Mouse (Mus musculus) MEL (cell line): ENCODE data around the gene Gab2. TPM values are rescaled to one million over a fixed set of nuclear protein-coding genes. Genes with fewer than 3 reads are reported as not detected.

Source experiments
- DNase-seq: peaks from one replicate; pipeline ENCODE4 v3.0.0; 2011; ENCODE audit warnings: low read depth, low spot score
- H3K27ac ChIP-seq: 2 replicates; pipeline ENCODE4 v1.5.1; 2012; ENCODE audit warnings: low read depth, mild to moderate bottlenecking, control low read depth, low read length, moderate library complexity; ENCODE audit not compliant: control insufficient read depth
- H3K27me3 ChIP-seq, 2 experiments: fragments of 150-350 bp in 1 of 2; sonication (generic) in 1 of 2; 2 replicates each; pipeline ENCODE4 v1.6.1; 2012; ENCODE audit warnings: low read length in 2 of 2, mild to moderate bottlenecking in 2 of 2, improper control_type of control experiment in 1 of 2, moderate library complexity in 1 of 2; ENCODE audit not compliant: insufficient read depth in 2 of 2, control insufficient read depth in 1 of 2
- H3K36me3 ChIP-seq, 2 experiments: 2 replicates each; pipeline ENCODE4 v1.6.1; 2012 to 2014; ENCODE audit warnings: low read length in 2 of 2, improper control_type of control experiment in 1 of 2, inconsistent platforms in 1 of 2, mild to moderate bottlenecking in 1 of 2; ENCODE audit not compliant: insufficient read depth in 2 of 2, control insufficient read depth in 1 of 2
- H3K4me1 ChIP-seq, 2 experiments: fragments of 150-350 bp in 1 of 2; sonication (generic) in 1 of 2; 2 replicates each; pipeline ENCODE4 v1.6.1; 2012; ENCODE audit warnings: low read length in 2 of 2, improper control_type of control experiment in 1 of 2, mild to moderate bottlenecking in 1 of 2; ENCODE audit not compliant: insufficient read depth in 2 of 2, control insufficient read depth in 1 of 2
- H3K4me3 ChIP-seq, 2 experiments: fragments of 150-350 bp in 1 of 2; sonication (generic) in 1 of 2; 2 replicates each; pipeline ENCODE4 v1.5.1; 2012; ENCODE audit warnings: low read depth in 2 of 2, low read length in 2 of 2, mild to moderate bottlenecking in 2 of 2, moderate library complexity in 2 of 2, control low read depth in 1 of 2, improper control_type of control experiment in 1 of 2; ENCODE audit not compliant: control insufficient read depth in 1 of 2, insufficient read depth in 1 of 2
- H3K79me2 ChIP-seq: 2 replicates; pipeline ENCODE4 v1.6.1; 2012; ENCODE audit warnings: mild to moderate bottlenecking, low read length, moderate library complexity; ENCODE audit not compliant: control insufficient read depth, poor library complexity, insufficient read depth
- H3K9ac ChIP-seq: 2 replicates; pipeline ENCODE4 v1.6.1; 2012; ENCODE audit warnings: low read depth, mild to moderate bottlenecking, control low read depth, low read length, moderate library complexity; ENCODE audit not compliant: control insufficient read depth, poor library complexity, severe bottlenecking
- H3K9me3 ChIP-seq: fragments of 150-350 bp; sonication (generic); replicated peaks from 2 replicates; pipeline ENCODE4 v1.6.1; 2012; ENCODE audit warnings: mild to moderate bottlenecking, low read length, improper control_type of control experiment, moderate library complexity; ENCODE audit not compliant: insufficient read depth
- CHD1 ChIP-seq: IDR thresholded peaks from 2 replicates; pipeline ENCODE4 v1.6.1; 2012; ENCODE audit warnings: low read depth, mild to moderate bottlenecking, inconsistent platforms, low read length, improper control_type of control experiment
- CHD2 ChIP-seq: IDR thresholded peaks from 2 replicates; pipeline ENCODE4 v1.6.1; 2011; ENCODE audit warnings: low read length, improper control_type of control experiment
- CTCF ChIP-seq, 3 experiments: IDR thresholded peaks in 2 of 3; conservative IDR thresholded peaks in 1 of 3; 2 replicates each; pipeline ENCODE4 v1.5.1; 2011 to 2012; ENCODE audit warnings: low read length in 3 of 3, low read depth in 2 of 3, mild to moderate bottlenecking in 2 of 3, improper control_type of control experiment in 1 of 3, inconsistent platforms in 1 of 3, mixed read lengths in 1 of 3, moderate library complexity in 1 of 3; ENCODE audit not compliant: control insufficient read depth in 1 of 3, insufficient read depth in 1 of 3, poor library complexity in 1 of 3, severe bottlenecking in 1 of 3
- E2F4 ChIP-seq: IDR thresholded peaks from 2 replicates; pipeline ENCODE4 v1.6.1; 2011; ENCODE audit warnings: low read depth, low read length, improper control_type of control experiment, borderline replicate concordance
- ELF1 ChIP-seq: IDR thresholded peaks from 2 replicates; pipeline ENCODE4 v1.6.1; 2014; ENCODE audit warnings: low read depth, mild to moderate bottlenecking, inconsistent platforms, low read length, improper control_type of control experiment, moderate library complexity
- ETS1 ChIP-seq: IDR thresholded peaks from 2 replicates; pipeline ENCODE4 v1.6.1; 2012; ENCODE audit warnings: low read depth, mild to moderate bottlenecking, inconsistent platforms, low read length, improper control_type of control experiment, moderate library complexity
- HCFC1 ChIP-seq: IDR thresholded peaks from 2 replicates; pipeline ENCODE4 v1.6.1; 2012; ENCODE audit warnings: low read depth, mild to moderate bottlenecking, inconsistent platforms, low read length, improper control_type of control experiment, moderate library complexity
- JUND ChIP-seq: IDR thresholded peaks from 2 replicates; pipeline ENCODE4 v1.6.1; 2011; ENCODE audit warnings: low read depth, mild to moderate bottlenecking, improper control_type of control experiment, low read length
- KAT2A ChIP-seq: conservative IDR thresholded peaks from 2 replicates; pipeline ENCODE4 v1.6.1; 2012; ENCODE audit warnings: low read depth, low read length, improper control_type of control experiment, inconsistent platforms
- MAFK ChIP-seq: IDR thresholded peaks from 2 replicates; pipeline ENCODE4 v1.6.1; 2011; ENCODE audit warnings: low read depth, mild to moderate bottlenecking, low read length, improper control_type of control experiment, borderline replicate concordance
- MAX ChIP-seq: IDR thresholded peaks from 2 replicates; pipeline ENCODE4 v1.6.1; 2011; ENCODE audit warnings: low read length, improper control_type of control experiment
- MAZ ChIP-seq: IDR thresholded peaks from 2 replicates; pipeline ENCODE4 v1.6.1; 2012; ENCODE audit warnings: low read depth, mild to moderate bottlenecking, inconsistent platforms, low read length, improper control_type of control experiment
- MXI1 ChIP-seq: IDR thresholded peaks from 2 replicates; pipeline ENCODE4 v1.6.1; 2011; ENCODE audit warnings: mild to moderate bottlenecking, low read depth, low read length, improper control_type of control experiment
- MYB ChIP-seq: IDR thresholded peaks from 2 replicates; pipeline ENCODE4 v1.6.1; 2011; ENCODE audit warnings: mild to moderate bottlenecking, low read depth, low read length, improper control_type of control experiment
- NELFE ChIP-seq: IDR thresholded peaks from 2 replicates; pipeline ENCODE4 v1.6.1; 2011; ENCODE audit warnings: low read depth, low read length, improper control_type of control experiment
- NRF1 ChIP-seq: IDR thresholded peaks from 2 replicates; pipeline ENCODE4 v1.6.1; 2014; ENCODE audit warnings: low read depth, mild to moderate bottlenecking, inconsistent platforms, low read length, improper control_type of control experiment, moderate library complexity; ENCODE audit not compliant: poor library complexity, insufficient read depth, severe bottlenecking
- POLR2A ChIP-seq, 2 experiments: IDR thresholded peaks; 2 replicates each; pipeline ENCODE4 v1.6.1; 2011 to 2012; ENCODE audit warnings: low read length in 2 of 2, mild to moderate bottlenecking in 2 of 2, control low read depth in 1 of 2, improper control_type of control experiment in 1 of 2, low read depth in 1 of 2, moderate library complexity in 1 of 2; ENCODE audit not compliant: control insufficient read depth in 1 of 2, insufficient read depth in 1 of 2, poor library complexity in 1 of 2
- POLR2AphosphoS2 ChIP-seq: IDR thresholded peaks from 2 replicates; pipeline ENCODE4 v1.6.1; 2011; ENCODE audit warnings: low read length, improper control_type of control experiment
- POLR2AphosphoS5 ChIP-seq: IDR thresholded peaks from 2 replicates; pipeline ENCODE4 v1.6.1; 2012; ENCODE audit warnings: low read depth, borderline replicate concordance, mild to moderate bottlenecking, inconsistent platforms, low read length, moderate library complexity, mixed read lengths
- RAD21 ChIP-seq: IDR thresholded peaks from 2 replicates; pipeline ENCODE4 v1.6.1; 2011; ENCODE audit warnings: mild to moderate bottlenecking, low read depth, low read length, improper control_type of control experiment
- RCOR1 ChIP-seq: IDR thresholded peaks from 2 replicates; pipeline ENCODE4 v1.6.1; 2012; ENCODE audit warnings: low read depth, mild to moderate bottlenecking, inconsistent platforms, low read length, improper control_type of control experiment
- SIN3A ChIP-seq: IDR thresholded peaks from 2 replicates; pipeline ENCODE4 v1.6.1; 2012; ENCODE audit warnings: low read length, improper control_type of control experiment, inconsistent platforms
- SMC3 ChIP-seq: IDR thresholded peaks from 2 replicates; pipeline ENCODE4 v1.6.1; 2011; ENCODE audit warnings: low read depth, low read length, improper control_type of control experiment
- TBP ChIP-seq: IDR thresholded peaks from 2 replicates; pipeline ENCODE4 v1.8.0; 2011; ENCODE audit warnings: low read depth, low read length, improper control_type of control experiment
- TCF12 ChIP-seq: IDR thresholded peaks from 2 replicates; pipeline ENCODE4 v1.6.1; 2014; ENCODE audit warnings: low read depth, mild to moderate bottlenecking, inconsistent platforms, low read length, improper control_type of control experiment, moderate library complexity
- UBTF ChIP-seq: IDR thresholded peaks from 2 replicates; pipeline ENCODE4 v1.6.1; 2012; ENCODE audit warnings: low read depth, mild to moderate bottlenecking, inconsistent platforms, low read length, improper control_type of control experiment, moderate library complexity, borderline replicate concordance; ENCODE audit not compliant: insufficient read depth
- USF1 ChIP-seq: IDR thresholded peaks from 2 replicates; pipeline ENCODE4 v1.6.1; 2014; ENCODE audit warnings: low read depth, mild to moderate bottlenecking, inconsistent platforms, low read length, improper control_type of control experiment, moderate library complexity
- polyA plus RNA-seq, 2 experiments: library from polyadenylated mRNA; stranded (reverse) in 1 of 2; unstranded in 1 of 2; fragments of >175 nt in 1 of 2; fragments of >200 nt in 1 of 2; gene quantifications; 2 replicates each; pipeline versions ENCODE4 v1.2.1 to v1.2.4; 2012; ENCODE audit warnings: low replicate concordance in 2 of 2, low read depth in 1 of 2; ENCODE audit not compliant: insufficient read length in 2 of 2, insufficient read depth in 1 of 2, missing spikeins in 1 of 2
- total RNA-seq: library from RNA; depleted of rRNA; stranded (reverse); fragments of 300-350 nt; gene quantifications from 2 replicates; pipeline ENCODE4 v1.2.3, GENCODE M21; 2012

Gab2 gene
- total and polyA plus RNA-seq, 3 experiments = 5.0 to 11.5 TPM; not detected in 1

- peaks cover 6 to 23% of the 10 kb centered on the region in 2 experiments for H3K4me1 ChIP-seq
- peak within 1 kb of the TSS; percentile 91 to 96 for H3K4me3 ChIP-seq
- no peaks in the 10 kb centered on the region for H3K79me2 ChIP-seq
- H3K27me3 ChIP-seq = no peaks in the 10 kb centered on the region
- peak within 1 kb of the TSS; percentile 64 for H3K9ac ChIP-seq
- TF ChIP-seq ELF1 (peak; percentile 71; the same call in 1 of the 2 replicates), USF1 (0 out of 2 replicates have a peak, but pooled peaks have one; percentile 24), MXI1 (no peak; the same call in 1 of the 2 replicates), POLR2AphosphoS2 (no peak), RCOR1 (no peak), POLR2A (IDR thresholded peaks at IDR 0.05; ENCODE audit: control insufficient read depth in 1 of 2, insufficient read depth in 1 of 2, low read depth in 1 of 2, low read length in 2 of 2, poor library complexity in 1 of 2) (0 out of 4 replicates have a peak, but pooled peaks of 1 of the 2 experiments have one; percentile 32), SMC3 (no peak), POLR2AphosphoS5 (no peak), TCF12 (peak; percentile 1; the same call in 1 of the 2 replicates), CTCF (IDR thresholded peaks at IDR 0.05 in 2 of 3, conservative IDR thresholded peaks at IDR 0.05 in 1 of 3; ENCODE audit: control insufficient read depth in 1 of 3, insufficient read depth in 1 of 3, low read depth in 2 of 3, low read length in 3 of 3, poor library complexity in 1 of 3, severe bottlenecking in 1 of 3) (no peak), HCFC1 (peak; percentile 95), UBTF (no peak), NELFE (peak; percentile 2; the same call in 1 of the 2 replicates), TBP (no peak), CHD1 (no peak), ETS1 (no peak), CHD2 (no peak), RAD21 (no peak), KAT2A (peak; percentile 75; the same call in 1 of the 2 replicates), E2F4 (no peak), SIN3A (peak; percentile 97), NRF1 (0 out of 2 replicates have a peak, but pooled peaks have one; percentile 20), MAX (peak; percentile 45; the same call in 1 of the 2 replicates), MYB (no peak), MAFK (no peak), JUND (no peak), MAZ (peak; percentile 77; the same call in 1 of the 2 replicates)
- peak; percentile 97 for DNase-seq
- H3K27ac ChIP-seq = no peak within 1 kb of the TSS
- H3K9me3 ChIP-seq = no peaks in the 10 kb centered on the region
- H3K36me3 ChIP-seq = peaks cover 0 to 13% of the 10 kb centered on the region in 2 experiments; a peak in 2 of 4 replicates
Measured at GRCm38 (mm10) chr7:97331726-97332666, 250.6 kb downstream of the Gab2 start, which contains the start of the genes Usp35 and Kctd21. TSS of gene Usp35 (minus strand) at chr7:97332020. TSS of gene Kctd21 (plus strand) at chr7:97332327.
